Mouse (Mus musculus) stomach, embryonic 15.5 days (tissue): ENCODE data around the gene 4933415F23Rik. TPM values are rescaled to one million over a fixed set of nuclear protein-coding genes. Genes with fewer than 3 reads are reported as not detected.

Source experiments
- ATAC-seq: fragments of 200-750 bp; cut with Nextera tagmentation; 2 replicates; pipeline ENCODE4 v1.8.0; 2017; ENCODE audit warnings: low read depth, moderate number of reproducible peaks, moderate TSS enrichment; ENCODE audit not compliant: insufficient read depth, low FRiP score
- H3K27ac ChIP-seq: fragments of 300-500 bp; sonication (generic); 2 replicates; pipeline ENCODE4 v1.5.1; 2015; ENCODE audit warnings: mild to moderate bottlenecking, inconsistent platforms
- H3K27me3 ChIP-seq: fragments of 300-500 bp; sonication (generic); replicated peaks from 2 replicates; pipeline ENCODE4 v1.6.1; 2015; ENCODE audit warnings: inconsistent platforms
- H3K36me3 ChIP-seq: fragments of 300-500 bp; sonication (generic); 2 replicates; pipeline ENCODE4 v1.6.1; 2015; ENCODE audit warnings: inconsistent platforms
- H3K4me1 ChIP-seq: fragments of 300-500 bp; sonication (generic); 2 replicates; pipeline ENCODE4 v1.6.1; 2015; ENCODE audit warnings: inconsistent platforms
- H3K4me2 ChIP-seq: fragments of 300-500 bp; sonication (generic); 2 replicates; pipeline ENCODE4 v1.6.1; 2015; ENCODE audit warnings: mild to moderate bottlenecking, inconsistent platforms
- H3K4me3 ChIP-seq: fragments of 300-500 bp; sonication (generic); replicated peaks from 2 replicates; pipeline ENCODE4 v1.5.1; 2015; ENCODE audit warnings: inconsistent platforms
- H3K9ac ChIP-seq: fragments of 300-500 bp; sonication (generic); 2 replicates; pipeline ENCODE4 v1.6.1; 2015; ENCODE audit warnings: inconsistent platforms
- H3K9me3 ChIP-seq: fragments of 300-500 bp; sonication (generic); 2 replicates; pipeline ENCODE4 v1.6.1; 2016; ENCODE audit warnings: inconsistent platforms
- WGBS: fragments of 180-500 bp; shearing (Covaris S2); methylation state at CpG from one replicate; pipeline ENCODE4 v1.1.7; 2015; 5-methylcytosine and 5-hydroxymethylcytosine counted together
- polyA plus RNA-seq: library from polyadenylated mRNA; unstranded; fragments of >200 nt; fragmentation: Nextera tagmentation; extraction: Ambion mirVana; gene quantifications from 2 replicates; pipeline ENCODE4 v1.2.1, GENCODE M21; 2015

4933415F23Rik gene
- polyA plus RNA-seq, 1 experiment from 2014 or later: not detected

DNA sequence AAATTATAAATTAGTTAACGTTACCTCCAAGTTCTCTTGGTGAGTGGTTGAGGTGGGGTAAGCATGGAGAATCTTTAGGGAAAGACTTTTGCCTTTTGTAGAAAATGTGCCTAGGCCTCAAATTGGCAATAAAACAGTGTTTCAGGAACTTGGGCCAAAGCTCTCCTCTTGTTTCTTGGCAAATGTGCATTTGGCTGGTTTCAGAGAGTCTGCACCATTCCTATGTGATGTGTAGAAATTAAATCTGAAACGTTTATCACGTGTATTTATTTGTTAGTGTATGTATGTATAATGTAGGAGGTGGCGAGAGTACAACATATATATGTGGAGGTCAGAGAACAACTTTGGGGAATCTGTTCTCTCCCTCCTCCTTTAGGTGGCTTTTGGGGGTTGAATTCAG lies 4.1 kb downstream of the 4933415F23Rik start:
- no peak for ATAC-seq
- 81% methylated on average over 4 of the region's 4 CpGs for WGBS
- Histone ChIP-seq H3K36me3 (no peaks in the 10 kb centered on the region), H3K27me3 (no peaks in the 10 kb centered on the region), H3K9me3 (no peaks in the 10 kb centered on the region), H3K27ac (no peak overlapping the region), H3K4me3 (no peak overlapping the region), H3K4me1 (no peaks in the 10 kb centered on the region), H3K4me2 (no peak overlapping the region), H3K9ac (no peak overlapping the region)

DNA sequence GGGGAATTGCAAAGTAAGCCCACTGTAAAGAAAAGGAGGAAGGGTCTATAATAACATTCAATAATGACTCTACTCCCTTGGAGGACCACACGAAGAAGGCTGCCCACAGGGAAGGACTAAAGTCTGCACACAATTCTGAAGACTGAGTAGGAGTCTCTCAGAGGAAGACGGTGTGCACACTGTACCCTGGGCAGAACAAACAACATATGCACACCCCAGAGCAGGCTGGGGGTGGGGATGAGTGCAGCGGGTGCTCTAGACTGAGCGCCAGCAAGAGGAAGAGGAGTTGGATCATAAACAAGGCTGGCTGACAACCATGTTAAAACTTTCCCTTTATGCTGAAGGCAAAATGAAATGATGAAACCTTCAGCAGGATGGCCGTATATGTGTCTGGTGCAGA lies 34.3 kb downstream of the 4933415F23Rik start:
- Histone ChIP-seq H3K4me2 (no peak overlapping the region), H3K4me1 (no peaks in the 10 kb centered on the region), H3K36me3 (no peaks in the 10 kb centered on the region), H3K9me3 (no peaks in the 10 kb centered on the region), H3K27ac (no peak overlapping the region), H3K4me3 (no peak overlapping the region), H3K9ac (no peak overlapping the region), H3K27me3 (no peaks in the 10 kb centered on the region)
- WGBS: 76% methylated on average over 5 of the region's 5 CpGs
- ATAC-seq: no peak

DNA sequence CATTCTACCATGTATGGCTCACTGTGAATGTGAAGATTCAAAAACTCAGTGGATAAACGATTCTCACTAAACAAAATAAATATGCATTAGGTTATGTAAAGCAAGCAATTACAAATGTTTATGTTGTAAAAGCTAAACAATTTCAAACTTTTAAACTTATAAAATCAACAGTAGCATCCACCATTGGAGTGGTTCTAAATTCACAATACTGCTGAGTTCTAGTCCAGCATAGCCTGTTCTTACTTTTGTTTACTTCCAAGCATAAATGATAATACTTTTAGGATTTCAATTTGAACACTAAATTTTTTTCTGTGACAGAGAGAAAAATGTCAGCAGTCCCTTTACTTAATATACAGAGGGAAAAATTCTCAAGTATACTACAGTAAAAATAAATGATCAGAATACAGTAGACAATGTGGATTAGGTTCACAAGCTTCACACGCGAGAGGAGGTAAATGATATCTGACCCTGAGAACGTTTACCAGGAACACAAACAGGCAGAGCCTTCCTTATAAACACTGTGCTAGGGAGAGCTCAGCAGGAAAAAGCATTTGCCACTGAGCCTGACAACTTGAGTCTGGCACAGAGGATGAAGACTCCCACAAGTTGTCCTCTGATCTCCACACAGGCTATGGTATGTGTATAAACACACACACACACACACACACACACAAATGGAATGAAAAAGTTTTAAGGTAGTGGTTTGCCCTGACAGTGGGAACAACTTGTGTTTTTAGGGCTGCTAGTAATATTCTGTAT lies 37.2 kb downstream of the 4933415F23Rik start:
- Histone ChIP-seq H3K4me1 (no peaks in the 10 kb centered on the region), H3K4me2 (no peak overlapping the region), H3K9me3 (no peaks in the 10 kb centered on the region), H3K36me3 (no peaks in the 10 kb centered on the region), H3K9ac (no peak overlapping the region), H3K27ac (no peak overlapping the region), H3K4me3 (no peak overlapping the region), H3K27me3 (no peaks in the 10 kb centered on the region)
- WGBS: 28% methylated on average over 4 of the region's 4 CpGs
- no peak for ATAC-seq

DNA sequence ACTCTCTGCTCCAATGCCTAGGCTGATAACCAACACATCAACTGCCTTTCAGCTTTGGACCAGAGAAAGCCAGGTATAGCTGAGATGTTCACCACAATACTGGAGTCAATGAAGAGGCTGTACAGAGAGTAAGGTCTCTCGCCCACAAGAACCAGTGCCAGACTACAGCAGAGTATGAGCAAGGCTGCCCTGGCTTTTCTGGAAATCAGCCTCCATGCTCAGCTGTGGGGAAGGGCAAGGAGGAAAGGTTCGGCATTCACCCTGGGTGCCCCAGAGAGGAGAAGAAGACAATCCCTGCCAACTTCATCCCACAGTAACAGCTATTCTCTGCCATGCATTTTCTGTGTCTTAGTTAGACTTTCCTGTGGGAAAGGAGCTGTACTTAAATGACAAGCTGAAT lies 38.1 kb downstream of the 4933415F23Rik start:
- H3K27ac ChIP-seq: no peak overlapping the region
- no peak for ATAC-seq
- H3K4me2 ChIP-seq: no peak overlapping the region
- H3K36me3 ChIP-seq: no peaks in the 10 kb centered on the region
- H3K27me3 ChIP-seq: no peaks in the 10 kb centered on the region
- WGBS: 51% methylated on average over 2 of the region's 2 CpGs
- H3K9ac ChIP-seq: no peak overlapping the region
- no peaks in the 10 kb centered on the region for H3K9me3 ChIP-seq
- H3K4me1 ChIP-seq: no peaks in the 10 kb centered on the region
- H3K4me3 ChIP-seq: no peak overlapping the region

DNA sequence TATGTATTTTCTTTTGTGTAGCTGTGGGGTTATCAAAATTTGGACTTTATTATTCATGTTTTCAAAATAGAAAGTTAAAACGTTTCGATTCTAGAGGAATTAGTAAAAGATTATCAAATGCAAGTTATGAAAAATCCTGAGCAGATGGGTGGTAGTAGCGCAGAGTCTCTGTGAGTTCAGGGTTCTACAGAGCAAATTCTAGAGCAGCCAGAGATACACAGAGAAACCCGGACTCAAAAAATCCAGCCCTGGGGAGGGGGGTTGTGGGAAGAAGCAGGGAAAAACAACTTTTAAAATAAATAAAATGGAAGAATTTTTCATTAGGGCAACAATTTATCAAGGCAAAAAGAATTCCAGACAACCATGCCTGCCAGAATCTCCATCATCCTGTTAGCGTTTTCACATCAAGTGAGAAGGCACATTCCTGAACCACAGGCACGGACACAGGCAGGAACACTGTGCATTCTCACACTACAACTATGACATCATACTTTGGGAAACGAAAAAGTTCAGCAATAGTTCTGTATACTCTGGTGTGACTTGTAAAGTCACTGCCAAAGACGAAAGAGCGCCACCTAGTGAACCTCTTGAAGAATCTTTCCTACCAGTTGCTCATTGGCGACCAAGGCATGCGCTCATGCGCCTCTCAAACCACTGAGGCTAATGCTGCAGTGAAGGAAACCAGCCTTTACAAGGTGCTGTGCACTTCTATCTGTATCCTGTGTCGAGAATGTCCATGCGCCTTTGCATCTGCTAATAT lies 40.3 kb downstream of the 4933415F23Rik start:
- H3K36me3 ChIP-seq: no peaks in the 10 kb centered on the region
- no peak overlapping the region for H3K4me2 ChIP-seq
- no peaks in the 10 kb centered on the region for H3K4me1 ChIP-seq
- H3K4me3 ChIP-seq: no peak overlapping the region
- no peaks in the 10 kb centered on the region for H3K27me3 ChIP-seq
- H3K27ac ChIP-seq: no peak overlapping the region
- H3K9me3 ChIP-seq: no peaks in the 10 kb centered on the region
- WGBS: 23% methylated on average over 14 of the region's 14 CpGs
- H3K9ac ChIP-seq: no peak overlapping the region
- peak; percentile 85 for ATAC-seq

DNA sequence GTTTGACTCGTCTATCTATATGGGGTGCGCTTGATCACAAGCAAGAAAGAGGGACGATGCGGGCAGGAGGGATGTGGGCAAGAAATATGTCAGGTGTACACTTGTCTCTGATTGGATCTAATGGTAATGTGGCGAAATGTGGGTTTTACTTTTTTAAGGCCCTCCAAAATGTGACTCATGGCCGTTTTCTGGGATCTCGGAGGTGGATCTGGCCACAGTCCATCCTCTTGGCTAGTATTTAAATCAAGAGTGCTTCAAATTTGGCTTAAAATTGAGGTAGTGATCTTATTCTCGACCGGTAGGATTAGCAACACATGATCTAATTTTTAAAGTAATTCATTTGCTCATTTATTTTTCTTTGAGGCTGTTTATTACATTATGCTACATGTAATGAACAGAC lies 42.0 kb downstream of the 4933415F23Rik start:
- 85% methylated on average over 9 of the region's 9 CpGs for WGBS
- Histone ChIP-seq H3K36me3 (no peaks in the 10 kb centered on the region), H3K4me2 (no peak overlapping the region), H3K4me3 (no peak overlapping the region), H3K27ac (no peak overlapping the region), H3K9me3 (no peaks in the 10 kb centered on the region), H3K4me1 (no peaks in the 10 kb centered on the region), H3K27me3 (no peaks in the 10 kb centered on the region), H3K9ac (no peak overlapping the region)
- ATAC-seq: no peak
